Mouse (Mus musculus): ENCODE results near the gene Zfp385a.

DNA sequence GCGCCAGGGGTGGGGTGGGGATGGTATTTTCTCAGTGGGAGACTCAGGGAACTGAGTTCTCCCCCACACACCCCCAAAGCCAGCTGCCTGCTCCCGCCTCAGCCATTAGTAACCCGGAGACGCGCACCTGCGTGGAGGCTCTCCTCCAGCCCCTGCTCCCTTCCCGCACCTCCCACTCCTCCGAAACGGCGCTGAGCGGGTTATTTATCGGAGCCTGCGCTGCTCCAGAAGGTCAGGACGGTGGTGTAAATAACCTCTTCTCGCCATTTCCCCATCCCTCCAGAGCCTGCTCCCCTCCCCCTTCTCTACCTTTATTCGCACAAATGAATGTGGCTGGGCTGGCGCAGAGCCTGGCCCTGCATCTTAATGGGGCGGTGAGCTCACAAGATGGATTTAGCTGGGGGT, 39.8 kb downstream of the Zfp385a start:
- no peak for TF ChIP-seq CTCF (IDR thresholded peaks at IDR 0.05; ENCODE audit: insufficient read depth, low read length)
- no peak for TF ChIP-seq POLR2A (IDR thresholded peaks at IDR 0.05; ENCODE audit: borderline replicate concordance, extremely low read depth, low read depth, low read length)
